Mouse (Mus musculus) erythroblast, embryonic 14.5 days (primary cell): ENCODE measurements around the gene Dpy19l3. TPM values are rescaled to one million over a fixed set of nuclear protein-coding genes. Genes with fewer than 3 reads are reported as not detected.

Experiments
- H3K27me3 ChIP-seq: 2 replicates; pipeline ENCODE4 v1.6.1; 2012; ENCODE audit warnings: inconsistent platforms; ENCODE audit not compliant: control insufficient read depth
- H3K36me3 ChIP-seq: 2 replicates; pipeline ENCODE4 v1.6.1; 2012; ENCODE audit warnings: mild to moderate bottlenecking, inconsistent platforms; ENCODE audit not compliant: control insufficient read depth
- H3K4me1 ChIP-seq: 2 replicates; pipeline ENCODE4 v1.6.1; 2012; ENCODE audit warnings: inconsistent platforms; ENCODE audit not compliant: control insufficient read depth
- H3K4me3 ChIP-seq: replicated peaks from 2 replicates; pipeline ENCODE3; 2012; ENCODE audit warnings: moderate library complexity, mild to moderate bottlenecking, inconsistent platforms
- H3K9me3 ChIP-seq: 2 replicates; pipeline ENCODE4 v1.6.1; 2012; ENCODE audit warnings: low read length, inconsistent platforms, mixed read lengths; ENCODE audit not compliant: control insufficient read depth
- GATA1 ChIP-seq: IDR thresholded peaks from 2 replicates; pipeline ENCODE4 v1.6.1; 2012; ENCODE audit warnings: low read length, inconsistent platforms, mixed read lengths
- TAL1 ChIP-seq: IDR thresholded peaks from 3 replicates; pipeline ENCODE4 v1.6.1; 2012; ENCODE audit warnings: low read length, inconsistent platforms, mixed read lengths
- polyA plus RNA-seq: library from polyadenylated mRNA; stranded (reverse); fragments of >175 nt; gene quantifications from 2 replicates; pipeline ENCODE4 v1.2.3, GENCODE M21; 2012

Gene Dpy19l3
- polyA plus RNA-seq, 1 experiment = 0.11 TPM

DNA sequence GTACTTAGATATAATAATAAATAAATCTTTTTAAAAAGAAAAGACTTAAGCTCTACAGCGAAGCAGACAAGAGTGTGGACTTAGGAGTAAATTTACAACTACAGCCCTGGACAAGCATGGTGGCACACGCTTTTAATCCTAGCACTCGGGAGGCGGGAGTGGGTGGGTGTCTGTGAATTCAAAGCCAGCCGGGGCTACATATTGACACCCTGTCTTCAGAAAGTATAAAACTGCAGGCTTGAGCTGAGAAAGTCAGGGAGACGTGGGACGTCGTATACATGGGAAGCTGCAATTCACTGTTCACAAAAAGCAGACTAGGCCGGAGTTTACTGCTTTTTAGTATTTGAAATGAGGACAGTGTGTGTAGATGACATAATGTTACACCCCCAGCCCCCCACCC is 117.4 kb downstream of the Dpy19l3 start:
- Histone ChIP-seq H3K9me3 (peaks cover 3% of the 10 kb centered on the region), H3K4me3 (no peak overlapping the region), H3K27me3 (no peaks in the 10 kb centered on the region), H3K36me3 (peaks cover 96% of the 10 kb centered on the region), H3K4me1 (no peaks in the 10 kb centered on the region)
- TF ChIP-seq TAL1 (no peak), GATA1 (no peak)

- H3K9me3 ChIP-seq = peaks cover 3% of the 10 kb centered on the region
- H3K4me1 ChIP-seq = no peaks in the 10 kb centered on the region
- peaks cover 96% of the 10 kb centered on the region for H3K36me3 ChIP-seq
- H3K27me3 ChIP-seq = no peaks in the 10 kb centered on the region
- no peak overlapping the region for H3K4me3 ChIP-seq
- TF ChIP-seq TAL1 (no peak), GATA1 (no peak)
Observed at GRCm38 (mm10) chr7:35636229-35636628, 118.0 kb downstream of the Dpy19l3 start.

Other genes with a start within 250 kb of the Dpy19l3 start
- not detected in 2 replicates for gene Tdrd12, start 216.7 kb downstream of the Dpy19l3 start, polyA plus RNA-seq
- gene Nudt19, start 198.2 kb downstream of the Dpy19l3 start, polyA plus RNA-seq = 8.9 and 10.5 TPM in 2 replicates
- 0.01 TPM in 1 of 2 replicates, not detected in the other for gene Rgs9bp, start 168.9 kb downstream of the Dpy19l3 start, polyA plus RNA-seq
- 2.0 and 4.3 TPM in 2 replicates for gene Ankrd27, start 168.2 kb downstream of the Dpy19l3 start, polyA plus RNA-seq
- gene Pdcd5, start 106.9 kb downstream of the Dpy19l3 start, polyA plus RNA-seq = 17.2 and 20.6 TPM in 2 replicates
- 0.15 and 0.24 TPM in 2 replicates for gene Zfp507, start 48.5 kb upstream of the Dpy19l3 start, polyA plus RNA-seq